Mouse (Mus musculus) frontal cortex, postnatal 36 days (tissue): ENCODE results near the gene Morc4.

Experiments
- DNase-seq, 2 experiments: peaks; one replicate each; pipeline ENCODE4 v3.0.0; 2022; ENCODE audit warnings: low spot score in 2 of 2

Gene Morc4

DNA sequence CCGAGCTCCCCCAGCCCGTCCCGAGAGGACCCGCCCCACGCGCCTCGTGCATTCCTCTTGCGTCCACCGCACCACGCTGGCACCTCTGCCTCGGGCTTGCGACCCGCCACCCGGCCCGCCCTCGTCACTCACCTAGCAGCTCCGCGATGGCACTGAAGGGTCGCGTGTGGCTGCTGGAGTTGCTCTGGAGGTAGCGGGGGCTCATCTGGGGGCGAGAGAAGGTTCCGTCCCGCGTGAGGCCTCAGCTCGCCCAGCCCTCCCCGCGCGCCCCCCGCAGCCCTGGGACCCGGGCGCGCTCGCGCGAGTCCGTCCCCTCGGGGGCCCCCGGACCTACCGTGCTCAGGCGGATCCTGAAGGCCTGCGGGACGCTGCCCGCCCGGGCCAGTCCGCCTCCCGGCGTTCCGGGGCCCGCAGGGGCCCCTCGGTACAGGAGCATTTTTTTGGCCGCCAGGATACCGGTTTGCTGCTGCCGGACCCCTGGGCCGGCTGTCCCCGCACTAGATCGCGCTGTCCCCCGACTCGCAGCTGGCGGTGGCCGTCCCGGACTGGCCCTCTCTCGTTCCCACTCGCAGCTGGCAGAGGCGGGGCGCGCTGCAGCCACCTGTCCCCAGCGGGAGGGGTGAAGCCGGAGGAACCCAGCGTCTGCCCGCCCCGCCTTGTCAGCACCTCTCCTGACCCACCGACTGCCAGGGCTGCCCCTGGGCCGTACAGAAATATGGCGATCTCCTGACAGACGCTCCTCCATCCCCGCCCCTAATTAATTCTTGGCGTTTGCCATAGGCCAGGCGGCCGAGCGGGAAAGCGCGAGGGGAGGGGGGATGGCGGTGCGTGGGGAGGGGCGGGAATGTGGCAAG lies at the start of gene Morc4:
Gene Morc4 (minus strand): TSS at position 740 of the 854 bp plus-strand sequence.
- peak; percentile 23 to 40 for DNase-seq

DNA sequence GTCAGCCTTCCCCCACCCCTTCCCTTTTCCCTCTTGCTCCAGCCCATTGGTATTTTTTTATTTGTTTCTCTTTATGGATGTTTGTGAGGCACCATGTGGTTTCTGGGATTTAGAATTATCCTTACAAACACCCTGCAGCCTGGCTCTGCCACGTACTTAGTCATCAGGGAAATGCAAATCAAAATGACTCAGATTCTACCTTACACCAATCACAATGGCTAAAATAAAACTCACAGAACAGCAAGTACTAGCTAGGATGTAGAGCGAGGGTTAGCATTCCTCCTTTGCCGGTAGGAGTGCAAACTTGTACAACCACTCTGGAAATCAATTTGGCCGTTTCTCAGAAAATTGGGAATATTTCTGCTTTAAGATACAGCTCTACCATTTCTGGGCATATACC lies 49.1 kb upstream of the Morc4 start:
- DNase-seq, result no peak

DNA sequence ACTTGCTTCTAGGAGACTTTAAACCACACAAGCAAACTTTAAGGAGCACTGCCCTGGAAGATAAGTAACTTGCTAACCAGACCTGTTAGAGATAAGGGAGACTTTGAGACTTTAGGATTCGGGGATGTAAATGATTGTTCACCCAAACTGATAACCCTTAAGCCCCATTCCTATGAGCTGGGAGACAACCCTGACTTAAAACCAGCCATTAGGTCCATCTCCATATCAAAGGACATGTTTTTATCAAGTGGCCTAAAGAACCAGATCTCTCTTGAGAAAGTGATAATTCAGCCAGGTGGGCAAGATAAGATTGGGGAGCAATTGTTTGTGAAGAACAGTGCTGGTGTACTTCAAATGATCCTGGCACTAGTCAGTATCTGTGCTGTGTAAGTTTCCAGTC lies 19.9 kb upstream of the Morc4 start:
- DNase-seq, result no peak

- DNase-seq, result no peak
These were observed 11.7 kb upstream of the Morc4 start for GRCm38 (mm10) chrX:139883221-139883620.

DNA sequence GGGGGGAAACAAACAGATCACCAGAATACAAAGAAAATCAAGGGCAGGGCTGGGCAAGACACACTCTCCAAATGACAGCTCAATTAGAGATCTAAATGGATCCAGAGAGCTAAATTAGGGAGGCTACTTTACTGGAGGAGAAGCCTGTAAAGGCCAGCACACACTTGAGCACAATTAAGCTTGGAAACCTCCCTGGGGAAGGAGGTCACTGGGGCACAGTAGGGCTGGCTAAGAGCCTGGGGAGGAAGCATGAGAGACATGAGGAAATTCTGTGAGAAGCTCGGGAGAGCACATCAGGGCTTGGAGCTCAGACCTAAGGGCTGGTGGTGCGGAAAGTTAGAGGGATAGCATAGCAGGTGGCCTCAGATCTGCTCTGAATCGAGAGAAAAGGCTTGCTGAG lies 6.5 kb upstream of the Morc4 start:
- no peak for DNase-seq

DNA sequence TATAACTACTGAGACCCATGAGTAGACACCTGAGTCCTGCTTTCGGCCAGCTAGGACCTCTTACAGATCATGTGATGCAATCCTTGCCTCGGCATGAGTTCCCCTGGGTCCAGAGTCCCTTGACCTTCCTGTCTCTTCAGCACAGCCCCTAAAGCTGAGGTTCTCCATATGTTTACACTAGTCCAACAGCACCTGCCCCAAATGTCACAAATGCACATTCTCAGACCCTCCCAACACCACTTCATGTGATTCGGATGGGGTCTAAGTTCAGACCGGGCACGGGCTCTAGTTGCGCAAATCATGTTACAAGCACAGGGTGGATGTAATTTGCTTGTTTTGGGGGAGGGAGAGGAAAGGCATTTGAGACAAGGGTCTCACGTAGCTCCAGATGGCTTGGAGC lies 5.6 kb upstream of the Morc4 start:
- no peak for DNase-seq

GRCm38 (mm10) chrX:139870300-139870711 lies 1.2 kb downstream of the Morc4 start:
- DNase-seq, result no peak

- peak in 1 of 2 experiments; percentile 5 for DNase-seq
These were observed 12.1 kb downstream of the Morc4 start for GRCm38 (mm10) chrX:139859402-139859801.

GRCm38 (mm10) chrX:139854795-139855194 lies 16.7 kb downstream of the Morc4 start:
- DNase-seq, result no peak

DNA sequence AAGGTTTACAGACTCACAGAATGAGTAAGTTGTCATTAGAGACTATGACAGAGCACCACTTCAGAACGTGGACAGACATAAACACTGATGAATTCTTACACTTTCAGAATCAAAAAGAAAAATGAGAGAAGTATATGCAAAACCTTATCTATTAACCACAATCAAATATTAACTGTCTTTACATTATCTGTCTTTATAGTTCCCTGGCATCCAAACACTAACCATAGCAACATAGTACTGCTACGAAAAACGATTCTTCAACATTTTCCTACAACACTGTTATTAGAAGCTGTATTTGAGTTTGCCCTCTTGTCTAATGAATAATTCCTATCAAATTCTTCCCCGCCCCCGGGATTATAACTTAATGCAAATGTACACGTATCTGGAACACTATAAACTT lies 30.4 kb downstream of the Morc4 start:
- no peak for DNase-seq

DNA sequence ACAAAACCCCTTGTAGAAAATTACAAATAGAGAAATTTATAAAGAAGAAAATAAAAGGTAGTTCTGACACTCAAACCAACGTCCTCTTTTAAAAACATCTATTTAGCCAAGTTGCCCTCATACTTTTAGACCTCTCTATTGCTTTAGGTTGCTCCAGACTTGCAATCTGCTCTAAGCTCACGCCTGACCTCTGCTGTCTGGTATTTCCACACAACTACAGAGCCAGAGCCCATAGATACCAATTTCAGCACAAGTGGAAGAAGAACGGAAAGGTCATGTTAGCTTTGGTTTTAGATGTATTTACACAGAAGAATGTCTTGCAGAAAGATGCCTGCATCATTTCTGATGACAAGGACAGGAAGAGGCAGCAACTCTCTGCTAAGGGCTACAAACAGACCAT lies 32.4 kb downstream of the Morc4 start:
- DNase-seq, result no peak

GRCm38 (mm10) chrX:139832464-139832863 lies 39.0 kb downstream of the Morc4 start:
- DNase-seq, result peak; percentile 10 to 49

DNA sequence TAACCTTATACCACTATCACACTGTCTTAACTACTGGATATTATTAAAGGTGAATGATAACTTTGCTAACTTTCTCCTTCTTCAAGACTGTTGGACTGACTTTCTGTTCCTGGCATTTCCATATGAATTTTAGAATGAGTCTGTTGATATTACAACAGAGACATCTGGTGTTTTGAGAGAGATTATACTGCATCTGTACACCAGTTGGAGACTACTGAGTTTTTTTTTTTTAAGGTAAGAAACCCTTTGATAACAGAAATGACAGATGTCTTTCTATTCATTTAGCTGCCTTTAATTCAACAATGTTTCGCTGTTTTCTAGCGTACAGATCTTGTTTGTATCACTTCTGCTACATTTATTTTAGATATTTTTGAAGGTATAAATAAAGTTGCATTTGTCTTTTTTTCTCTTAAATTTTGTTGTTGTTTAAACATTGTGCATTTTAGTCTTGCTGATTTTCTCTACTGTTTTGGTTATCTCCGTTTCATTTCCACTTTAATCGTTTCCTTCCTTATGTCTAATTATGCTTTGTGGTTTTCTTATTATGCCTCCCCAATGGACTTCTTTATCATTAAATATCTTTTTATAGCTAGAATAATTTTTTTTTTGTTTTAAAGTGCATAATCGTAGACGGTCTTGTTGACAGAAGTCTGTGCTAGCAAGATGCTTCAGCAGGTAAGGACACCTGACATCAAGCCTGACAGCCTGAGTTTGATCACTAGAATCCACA lies 42.9 kb downstream of the Morc4 start:
- DNase-seq, result no peak

DNA sequence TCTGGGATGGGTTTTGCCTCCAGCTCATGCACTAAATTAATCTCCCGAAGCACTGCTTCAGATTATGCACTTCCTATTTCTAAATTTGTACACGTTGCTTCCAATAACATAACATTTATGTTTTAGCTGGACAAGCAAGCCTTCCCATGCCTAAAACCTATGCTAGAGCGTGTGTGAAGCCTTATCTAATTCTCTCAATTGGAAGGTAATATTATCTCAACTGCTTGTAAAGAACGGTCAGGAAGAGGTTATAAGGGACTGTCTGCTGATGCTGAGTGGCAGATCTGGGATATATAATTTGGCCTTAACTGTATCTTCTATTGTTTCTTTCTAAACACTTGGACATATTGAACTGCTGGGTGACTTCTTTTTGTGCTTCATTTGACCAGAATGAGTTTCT lies 44.6 kb downstream of the Morc4 start:
- no peak for DNase-seq

DNA sequence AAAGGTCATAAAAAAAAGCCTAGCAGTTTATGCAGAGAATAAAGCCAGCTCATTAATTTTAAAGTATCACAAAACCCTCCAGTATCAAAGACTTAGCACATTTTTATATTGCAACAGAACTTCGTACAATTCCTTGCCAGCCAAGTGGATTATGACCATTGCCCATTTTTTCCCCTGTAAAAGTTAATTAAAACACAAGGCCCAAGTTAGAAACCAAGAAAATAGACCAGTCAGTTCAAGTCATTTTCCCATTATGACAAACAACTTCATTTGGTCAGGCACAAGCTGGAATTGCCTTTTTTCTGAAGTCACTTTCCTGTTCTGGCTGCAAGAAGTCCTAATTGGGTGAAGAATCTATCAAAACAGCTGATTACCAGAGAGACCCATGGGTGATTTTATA lies 46.1 kb downstream of the Morc4 start:
- DNase-seq, result no peak

DNA sequence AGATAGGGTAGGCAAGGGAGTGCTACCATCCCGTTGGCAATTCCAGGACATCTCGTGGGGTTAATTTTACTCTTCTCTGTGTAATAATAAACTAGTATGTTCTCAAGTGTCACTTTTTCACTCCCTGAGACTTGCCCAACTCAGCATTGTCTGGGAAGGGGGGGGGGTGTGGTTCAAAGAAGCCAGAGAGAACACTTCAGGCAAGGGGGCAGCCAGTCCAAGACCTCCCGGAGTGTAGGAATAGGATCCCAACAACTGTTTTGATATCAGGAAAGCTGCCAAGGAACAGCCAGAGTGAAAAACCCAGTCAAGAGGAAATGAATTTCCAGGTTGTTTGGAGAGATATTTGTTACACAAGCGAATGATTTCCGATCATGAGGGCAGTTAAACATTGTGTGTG lies 56.3 kb downstream of the Morc4 start:
- DNase-seq, result no peak

GRCm38 (mm10) chrX:139814018-139814635 lies 57.4 kb downstream of the Morc4 start:
- no peak for DNase-seq

GRCm38 (mm10) chrX:139813299-139814002 lies 58.0 kb downstream of the Morc4 start:
- DNase-seq, result no peak

DNA sequence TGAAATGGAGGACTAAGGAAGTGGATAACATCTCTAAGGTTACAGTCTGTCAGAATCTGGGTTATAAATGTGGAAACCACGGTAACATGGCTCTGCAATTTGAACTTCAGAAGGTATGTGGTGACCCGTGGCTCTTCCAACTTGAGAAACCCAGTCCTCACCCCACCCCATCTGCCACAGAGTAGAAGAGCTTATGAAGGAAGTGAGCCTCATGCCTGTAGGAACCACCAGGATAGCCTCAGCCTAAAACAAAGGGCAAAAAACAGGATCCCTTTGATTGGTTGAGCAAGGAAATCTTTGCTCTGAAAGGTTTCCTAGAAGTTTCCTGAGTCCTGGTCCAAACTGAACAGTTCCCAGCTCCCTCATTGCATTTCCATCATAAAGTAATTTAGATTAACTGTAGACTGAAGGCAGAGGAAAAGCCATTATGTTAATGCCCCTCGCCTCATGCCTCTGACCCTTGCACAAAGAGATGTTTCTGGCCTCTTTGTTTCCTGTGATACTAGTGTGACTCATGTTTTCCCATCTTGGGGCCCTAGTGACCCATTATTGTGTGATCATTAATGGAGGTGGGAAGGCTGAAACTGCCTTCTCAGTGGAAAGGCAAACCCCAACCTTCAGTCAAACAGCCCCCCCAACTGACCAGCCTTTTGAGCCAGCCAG lies 58.7 kb downstream of the Morc4 start:
- no peak for DNase-seq

GRCm38 (mm10) chrX:139808501-139808900 lies 63.0 kb downstream of the Morc4 start:
- DNase-seq, result peak in 1 of 2 experiments; percentile 1

GRCm38 (mm10) chrX:139808085-139808484 lies 63.4 kb downstream of the Morc4 start:
- DNase-seq, result peak in 1 of 2 experiments; percentile 1
